In genomic region chr13:29810780-29811179, GRCm38 (mm10) we compare ENCODE assay signal across 28 mouse cellular contexts.
"Had no signal": no experiment of that assay in that cellular context is flagged by ENCODE, and none has a peak within 500 bp of the region (broad histone marks: within the 10 kb centered on the region; RNA-seq: fewer than 3 reads in every experiment).

No protein-coding gene starts in this region.

- H3K9ac ChIP-seq: heart, embryonic 12.5 days; hindbrain, embryonic 12.5 days; hindbrain, embryonic 14.5 days; limb, embryonic 12.5 days; liver, embryonic 13.5 days; liver, embryonic 15.5 days; liver, postnatal 0 days had no signal

- H3K4me1 ChIP-seq: heart, embryonic 10.5 days; heart, embryonic 12.5 days; hindbrain, embryonic 12.5 days; limb, embryonic 12.5 days; liver, embryonic 15.5 days had no signal

- H3K27me3 ChIP-seq: heart, embryonic 12.5 days; hindbrain, embryonic 12.5 days; limb, embryonic 12.5 days; liver, embryonic 13.5 days; liver, embryonic 15.5 days had no signal

- H3K4me3 ChIP-seq: gastrocnemius, adult 2 months; heart, embryonic 10.5 days; heart, embryonic 12.5 days; hindbrain, embryonic 10.5 days; hindbrain, embryonic 12.5 days; layer of hippocampus, adult 2 months; left cerebral cortex, adult 2 months; limb, embryonic 10.5 days; limb, embryonic 12.5 days; liver, embryonic 13.5 days; liver, embryonic 15.5 days had no signal

- DNase-seq: gastrocnemius, adult 2 months; gastrocnemius, postnatal 10 days; gastrocnemius, postnatal 25 days; heart, adult 18-20 months; heart, postnatal 10 days; heart, postnatal 4 days; kidney, adult 18-20 months; kidney, adult 8-10 months; kidney, postnatal 10 days; kidney, postnatal 25 days; kidney, postnatal 4 days; liver; liver, embryonic 13.5 days; liver, postnatal 0 days had no signal

- H3K4me2 ChIP-seq: heart, embryonic 12.5 days; hindbrain, embryonic 12.5 days; hindbrain, embryonic 14.5 days; limb, embryonic 12.5 days; liver, embryonic 11.5 days; liver, embryonic 13.5 days; liver, embryonic 15.5 days had no signal

- H3K9me3 ChIP-seq: heart, embryonic 10.5 days; heart, embryonic 12.5 days; hindbrain, embryonic 10.5 days; hindbrain, embryonic 12.5 days; limb, embryonic 10.5 days; limb, embryonic 12.5 days; liver, embryonic 13.5 days; liver, embryonic 15.5 days had no signal

- H3K27ac ChIP-seq: gastrocnemius, adult 2 months; heart, embryonic 10.5 days; hindbrain, embryonic 10.5 days; hindbrain, embryonic 12.5 days; hindbrain, embryonic 14.5 days; layer of hippocampus, adult 2 months; left cerebral cortex, adult 2 months; limb, embryonic 10.5 days; limb, embryonic 12.5 days; liver, embryonic 13.5 days; liver, embryonic 15.5 days had no signal

- H3K36me3 ChIP-seq: heart, embryonic 10.5 days; heart, embryonic 12.5 days; hindbrain, embryonic 10.5 days; hindbrain, embryonic 12.5 days; limb, embryonic 10.5 days; limb, embryonic 12.5 days; liver, embryonic 13.5 days; liver, embryonic 15.5 days had no signal

- ATAC-seq: hindbrain, embryonic 16.5 days; inflammation-experienced regulatory T-cells, adult 6 months; intestine, postnatal 0 days; liver, postnatal 0 days had no signal
